Mouse (Mus musculus): ENCODE results near the gene Vamp1. TPM values are rescaled to one million over a fixed set of nuclear protein-coding genes. Genes with fewer than 3 reads are reported as not detected.

Gene Vamp1
- polyA plus RNA-seq, 1 experiment from 2014 or later: 4.7 TPM

DNA sequence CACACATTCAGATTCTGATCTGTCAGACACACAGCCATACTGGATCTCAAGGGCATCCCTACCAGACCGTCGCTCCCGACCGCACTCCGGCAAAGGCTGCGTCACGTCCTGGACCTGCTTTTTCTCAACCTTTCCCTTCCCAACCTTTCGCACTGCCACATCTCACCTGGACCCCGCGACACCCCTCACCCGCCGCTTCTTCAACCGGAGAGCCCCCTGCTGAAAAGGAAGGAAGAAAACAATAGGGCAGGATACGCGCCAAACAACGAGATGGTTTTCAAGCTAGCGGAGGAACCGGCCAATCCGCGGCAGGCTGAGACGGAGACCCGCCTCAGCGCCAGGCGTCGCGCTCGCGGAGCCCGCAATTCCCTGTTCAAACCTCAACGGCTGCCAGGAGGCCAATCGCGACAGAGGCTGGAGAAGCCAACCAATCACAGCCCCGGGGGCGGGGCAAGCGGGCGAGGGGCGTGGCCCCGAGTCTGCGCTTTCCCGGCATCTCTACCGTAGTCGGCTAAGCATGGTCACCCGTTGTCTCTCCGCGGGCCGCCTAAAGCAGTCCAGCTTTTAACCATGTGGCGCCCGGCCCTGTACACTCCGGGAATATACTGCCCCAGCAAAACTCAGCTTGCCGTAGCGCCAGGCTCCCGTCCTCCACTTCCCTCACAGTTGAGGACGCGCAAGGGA is 23.9 kb upstream of the Vamp1 start, which contains the start of the genes Ncapd2 and Mrpl51:
Ncapd2 (minus strand) TSS at position 370 of the 684 bp plus-strand sequence.
Mrpl51 (plus strand) TSS at position 470 of the 684 bp plus-strand sequence.
- WGBS: under 1% methylated on average over 54 of the region's 54 CpGs
- Histone ChIP-seq H3K27ac (peak within 1 kb of the TSS; percentile 99), H3K4me1 (peaks cover 22% of the 10 kb centered on the region), H3K27me3 (ENCODE audit: poor library complexity, severe bottlenecking) (no peaks in the 10 kb centered on the region), H3K9me3 (no peaks in the 10 kb centered on the region), H3K36me3 (replicated peaks) (peaks cover 61% of the 10 kb centered on the region), H3K4me3 (peak within 1 kb of the TSS; percentile 77)
- DNase-seq (ENCODE audit: extremely low spot score, low spot score): peak; percentile 99

DNA sequence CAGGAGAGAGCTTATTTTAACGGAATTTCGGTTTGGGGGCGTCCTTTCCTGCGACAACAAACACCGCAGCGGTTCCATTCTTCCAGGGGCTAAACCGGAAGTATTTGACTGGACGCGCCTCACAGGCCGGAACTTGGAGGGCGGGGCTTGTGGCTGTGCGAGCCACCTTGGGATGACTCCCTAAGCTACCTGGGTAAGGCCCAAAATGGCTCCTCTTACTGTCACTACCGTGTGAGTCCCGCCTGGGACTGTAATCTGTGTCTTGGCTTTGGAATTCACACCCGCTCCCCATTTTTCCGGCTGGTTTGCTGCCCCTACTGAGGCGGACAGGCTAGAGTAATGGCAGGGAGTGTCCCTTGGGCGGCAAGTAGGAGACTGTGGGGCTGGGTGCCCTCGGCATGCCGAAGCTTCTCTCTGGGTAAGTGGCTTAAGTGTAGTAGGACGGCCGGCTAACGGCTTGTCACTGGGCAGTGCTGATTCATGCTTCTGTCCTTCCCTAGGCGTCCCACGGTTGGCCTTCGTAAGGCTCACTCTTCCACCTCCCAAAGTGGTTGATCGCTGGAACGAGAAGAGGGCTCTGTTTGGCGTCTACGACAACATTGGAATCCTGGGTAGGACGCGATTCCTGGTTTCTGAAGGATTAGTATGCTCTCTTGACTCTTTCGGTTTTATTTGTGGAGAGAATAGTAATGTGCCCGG is 23.2 kb upstream of the Vamp1 start:
- Histone ChIP-seq H3K4me3 (peak overlapping the region; percentile 77), H3K27me3 (ENCODE audit: poor library complexity, severe bottlenecking) (no peaks in the 10 kb centered on the region), H3K36me3 (replicated peaks) (peaks cover 55% of the 10 kb centered on the region), H3K9me3 (no peaks in the 10 kb centered on the region), H3K27ac (peak overlapping the region; percentile 99), H3K4me1 (peaks cover 22% of the 10 kb centered on the region)
- DNase-seq (ENCODE audit: extremely low spot score, low spot score): peak; percentile 92
- under 1% methylated on average over 34 of the region's 34 CpGs for WGBS

DNA sequence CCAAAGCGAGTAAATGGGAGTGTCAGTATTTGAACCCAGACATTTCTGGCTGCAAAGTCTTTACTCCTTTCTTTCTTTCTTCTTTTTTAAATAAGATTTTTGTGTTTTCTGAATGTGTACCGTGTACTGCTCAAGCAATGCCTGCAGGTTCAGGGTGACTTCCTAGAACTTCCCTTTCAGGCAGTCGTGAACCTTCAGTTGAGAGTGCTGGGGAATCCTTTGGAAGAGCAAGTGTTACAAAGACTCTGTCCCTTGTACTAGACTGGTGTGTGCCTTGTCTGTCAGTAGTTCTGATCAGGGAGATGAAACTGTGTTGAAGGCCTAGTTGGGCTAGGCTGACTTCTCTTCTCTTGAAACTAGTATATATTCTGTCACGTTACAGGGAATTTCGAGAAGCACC is 22.5 kb upstream of the Vamp1 start:
- DNase-seq (ENCODE audit: extremely low spot score, low spot score): no peak
- Histone ChIP-seq H3K9me3 (no peaks in the 10 kb centered on the region), H3K27ac (peak overlapping the region; percentile 99), H3K36me3 (replicated peaks) (peaks cover 48% of the 10 kb centered on the region), H3K27me3 (ENCODE audit: poor library complexity, severe bottlenecking) (no peaks in the 10 kb centered on the region), H3K4me1 (peaks cover 22% of the 10 kb centered on the region), H3K4me3 (peak overlapping the region; percentile 77)
- 49% methylated on average over 5 of the region's 5 CpGs for WGBS

DNA sequence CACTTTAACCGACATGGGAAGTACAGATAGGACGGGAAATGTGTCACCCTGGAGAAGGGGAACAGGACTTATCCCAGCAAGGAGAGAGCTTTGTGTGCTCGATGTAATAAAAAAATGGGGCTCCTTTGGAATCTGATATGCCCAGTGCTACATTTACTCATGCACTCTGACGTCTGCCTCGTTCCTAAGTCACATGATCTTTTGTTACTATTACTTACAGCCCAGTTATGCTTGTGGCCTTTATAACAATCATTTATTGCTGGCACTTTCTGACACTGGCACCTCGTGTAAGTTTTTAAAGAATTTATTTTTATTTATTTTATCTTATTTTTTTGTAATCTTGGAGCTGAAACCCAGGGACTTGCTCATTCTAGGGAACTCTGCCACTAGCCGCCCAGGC is 22.0 kb upstream of the Vamp1 start:
- Histone ChIP-seq H3K27ac (no peak overlapping the region), H3K4me3 (peak overlapping the region; percentile 77; the same call in 1 of the 2 replicates), H3K36me3 (replicated peaks) (peaks cover 42% of the 10 kb centered on the region), H3K27me3 (ENCODE audit: poor library complexity, severe bottlenecking) (no peaks in the 10 kb centered on the region), H3K9me3 (no peaks in the 10 kb centered on the region), H3K4me1 (peaks cover 22% of the 10 kb centered on the region)
- WGBS: 83% methylated on average over 7 of the region's 7 CpGs
- no peak for DNase-seq (ENCODE audit: extremely low spot score, low spot score)

DNA sequence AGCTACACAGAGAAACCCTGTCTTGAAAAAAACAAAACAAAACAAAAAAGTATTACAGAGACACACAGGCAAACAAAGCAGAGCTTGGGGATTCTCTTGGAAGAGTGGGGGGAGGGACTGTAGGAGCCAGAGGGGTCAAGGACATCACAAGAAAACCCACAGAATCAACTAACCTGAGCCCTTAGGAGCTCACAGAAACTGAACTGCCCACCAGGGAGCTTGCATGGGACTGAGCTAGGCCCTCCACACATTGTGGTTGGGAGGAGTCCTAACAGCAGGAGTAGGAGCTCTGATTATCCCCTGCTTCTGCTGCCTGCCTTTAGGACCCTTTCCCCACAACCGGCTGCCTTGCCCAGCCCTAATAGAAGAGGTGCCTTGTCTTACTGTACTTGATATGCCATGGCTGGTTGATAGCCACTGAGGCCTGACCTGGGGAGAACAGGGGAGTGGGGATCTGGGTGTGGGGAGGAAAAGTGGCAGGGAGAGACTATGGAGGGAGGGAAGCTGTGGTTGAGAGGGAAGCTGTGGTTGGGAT is 19.7 kb upstream of the Vamp1 start:
- H3K27me3 ChIP-seq (ENCODE audit: poor library complexity, severe bottlenecking): no peaks in the 10 kb centered on the region
- no peak for DNase-seq (ENCODE audit: extremely low spot score, low spot score)
- no peak overlapping the region for H3K27ac ChIP-seq
- H3K9me3 ChIP-seq: no peaks in the 10 kb centered on the region
- WGBS: 33% methylated on average over 1 of the region's 1 CpGs
- no peak overlapping the region for H3K4me3 ChIP-seq
- peaks cover 17% of the 10 kb centered on the region for H3K4me1 ChIP-seq
- H3K36me3 ChIP-seq (replicated peaks): peaks cover 26% of the 10 kb centered on the region

DNA sequence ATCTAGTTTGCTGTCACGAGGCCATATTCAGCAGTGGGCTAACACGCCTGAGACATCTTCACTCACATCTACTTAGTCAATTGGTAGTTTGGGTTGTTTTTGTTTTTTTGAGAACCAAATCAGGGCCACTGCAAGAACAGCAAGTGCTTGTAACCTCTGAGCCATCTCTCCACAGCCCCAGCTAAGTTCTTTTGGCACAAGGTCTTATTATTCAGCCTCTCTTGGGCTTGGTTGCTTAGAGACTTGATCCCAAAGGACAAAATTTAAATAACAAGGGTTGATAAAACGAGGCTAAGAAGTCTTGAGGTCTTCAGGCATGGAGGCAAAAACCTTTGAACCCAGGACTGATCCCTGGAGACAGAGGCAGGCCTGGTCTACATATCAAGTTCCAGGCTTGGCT is 19.1 kb upstream of the Vamp1 start:
- H3K27me3 ChIP-seq (ENCODE audit: poor library complexity, severe bottlenecking): no peaks in the 10 kb centered on the region
- H3K4me1 ChIP-seq: peaks cover 17% of the 10 kb centered on the region
- no peak overlapping the region for H3K4me3 ChIP-seq
- no peak overlapping the region for H3K27ac ChIP-seq
- no peaks in the 10 kb centered on the region for H3K9me3 ChIP-seq
- H3K36me3 ChIP-seq (replicated peaks): peaks cover 26% of the 10 kb centered on the region
- DNase-seq (ENCODE audit: extremely low spot score, low spot score): no peak
- 53% methylated on average over 3 of the region's 3 CpGs for WGBS

DNA sequence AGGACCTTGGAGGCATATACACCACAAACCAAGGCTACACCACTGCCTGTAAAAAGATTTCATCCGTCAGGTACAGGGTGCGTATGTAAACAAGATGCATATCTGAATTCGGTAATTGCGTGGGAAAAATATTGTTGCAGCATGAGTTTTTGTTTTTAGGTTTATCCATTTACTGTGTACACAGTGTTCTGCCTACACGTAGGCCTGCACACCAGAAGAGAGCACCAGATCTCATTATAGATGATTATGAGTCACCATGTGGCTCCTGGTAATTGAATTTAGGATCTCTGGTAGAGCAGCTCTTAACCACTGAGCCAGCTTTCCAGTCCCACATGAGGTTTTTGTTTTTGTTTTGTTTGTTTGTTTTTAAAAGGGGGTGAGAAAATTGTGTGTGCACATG is 18.2 kb upstream of the Vamp1 start:
- no peaks in the 10 kb centered on the region for H3K9me3 ChIP-seq
- H3K36me3 ChIP-seq (replicated peaks): peaks cover 26% of the 10 kb centered on the region
- WGBS: 94% methylated on average over 5 of the region's 5 CpGs
- peaks cover 17% of the 10 kb centered on the region for H3K4me1 ChIP-seq
- H3K27me3 ChIP-seq (ENCODE audit: poor library complexity, severe bottlenecking): no peaks in the 10 kb centered on the region
- no peak overlapping the region for H3K4me3 ChIP-seq
- DNase-seq (ENCODE audit: extremely low spot score, low spot score): no peak
- no peak overlapping the region for H3K27ac ChIP-seq

DNA sequence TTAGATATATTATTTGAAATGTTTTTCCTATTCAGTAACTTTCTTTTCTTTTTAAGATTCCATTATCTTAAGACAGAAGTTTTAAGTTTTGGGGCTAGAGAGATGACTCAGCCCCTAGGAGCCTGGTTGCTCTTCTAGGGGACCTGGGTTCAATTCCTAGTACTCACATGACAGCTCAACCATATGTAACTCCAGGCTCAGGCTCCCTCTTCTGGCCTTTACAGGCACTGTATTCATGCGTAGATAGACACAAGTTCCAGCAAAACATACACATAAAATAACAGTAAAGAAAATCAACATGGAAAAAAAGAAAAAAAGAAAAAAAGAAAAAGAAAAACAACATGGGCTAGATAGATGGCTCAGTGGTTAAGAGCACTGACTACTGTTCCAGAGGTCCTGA is 4.9 kb upstream of the Vamp1 start:
- Histone ChIP-seq H3K4me1 (0 out of 2 replicates have a peak, but pooled peaks cover 4% of the 10 kb centered on the region), H3K36me3 (replicated peaks) (no peaks in the 10 kb centered on the region), H3K9me3 (no peaks in the 10 kb centered on the region), H3K27me3 (ENCODE audit: poor library complexity, severe bottlenecking) (peaks cover 24% of the 10 kb centered on the region), H3K4me3 (no peak overlapping the region), H3K27ac (no peak overlapping the region)
- WGBS: 86% methylated on average over 1 of the region's 1 CpGs
- no peak for DNase-seq (ENCODE audit: extremely low spot score, low spot score)

DNA sequence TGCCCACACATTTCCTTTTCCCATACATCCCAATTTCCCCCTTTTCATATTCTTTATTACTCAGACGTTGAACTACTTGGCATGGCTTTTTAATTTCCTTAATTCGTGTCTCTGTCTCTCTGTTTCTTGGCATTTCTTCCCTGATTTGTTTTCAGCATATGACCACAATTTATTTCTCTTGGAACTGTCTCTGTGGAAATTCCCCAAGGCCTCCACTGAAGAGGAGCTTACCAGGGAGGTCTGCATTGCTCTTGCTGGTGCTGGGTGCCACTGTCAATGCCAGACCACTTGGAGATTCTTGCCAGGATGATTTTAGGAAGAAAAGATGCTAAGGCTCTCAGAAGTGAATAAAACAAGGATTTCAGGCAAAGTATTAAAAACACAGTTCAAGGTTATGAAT is 2.7 kb upstream of the Vamp1 start:
- H3K27me3 ChIP-seq (ENCODE audit: poor library complexity, severe bottlenecking): peaks cover 35% of the 10 kb centered on the region

DNA sequence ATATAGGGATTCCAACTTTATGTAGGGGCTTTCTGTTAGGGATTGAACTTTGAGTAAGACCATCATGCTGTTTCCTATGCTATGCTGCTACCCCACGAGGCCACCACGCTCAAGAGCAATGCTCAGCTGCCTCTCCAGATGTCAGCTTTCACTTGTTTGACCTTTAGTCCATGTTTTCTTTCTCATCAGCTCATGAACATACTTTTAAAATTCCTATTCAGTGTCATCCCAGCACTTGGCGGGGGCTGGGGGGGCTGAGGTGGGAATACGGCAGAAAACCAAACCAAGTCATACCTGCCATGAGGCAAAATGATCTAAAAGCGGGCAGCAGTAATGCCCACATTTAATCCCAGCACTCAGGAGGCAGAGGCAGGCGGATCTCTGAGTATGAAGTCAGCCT is 2.2 kb upstream of the Vamp1 start:
- Histone ChIP-seq H3K36me3 (replicated peaks) (no peaks in the 10 kb centered on the region), H3K27ac (no peak overlapping the region), H3K9me3 (no peaks in the 10 kb centered on the region), H3K4me3 (no peak overlapping the region), H3K27me3 (ENCODE audit: poor library complexity, severe bottlenecking) (peaks cover 35% of the 10 kb centered on the region), H3K4me1 (peaks cover 16% of the 10 kb centered on the region)
- DNase-seq (ENCODE audit: extremely low spot score, low spot score): no peak
- WGBS: 75% methylated on average over 6 of the region's 6 CpGs

More for the DNA sequence above, 2.7 kb upstream of the Vamp1 start:
- no peak overlapping the region for H3K4me3 ChIP-seq
- DNase-seq (ENCODE audit: extremely low spot score, low spot score): no peak
- no peaks in the 10 kb centered on the region for H3K9me3 ChIP-seq
- H3K36me3 ChIP-seq (replicated peaks): no peaks in the 10 kb centered on the region
- no peak overlapping the region for H3K27ac ChIP-seq
- WGBS: 54% methylated on average over 2 of the region's 2 CpGs
- H3K4me1 ChIP-seq: peaks cover 16% of the 10 kb centered on the region

DNA sequence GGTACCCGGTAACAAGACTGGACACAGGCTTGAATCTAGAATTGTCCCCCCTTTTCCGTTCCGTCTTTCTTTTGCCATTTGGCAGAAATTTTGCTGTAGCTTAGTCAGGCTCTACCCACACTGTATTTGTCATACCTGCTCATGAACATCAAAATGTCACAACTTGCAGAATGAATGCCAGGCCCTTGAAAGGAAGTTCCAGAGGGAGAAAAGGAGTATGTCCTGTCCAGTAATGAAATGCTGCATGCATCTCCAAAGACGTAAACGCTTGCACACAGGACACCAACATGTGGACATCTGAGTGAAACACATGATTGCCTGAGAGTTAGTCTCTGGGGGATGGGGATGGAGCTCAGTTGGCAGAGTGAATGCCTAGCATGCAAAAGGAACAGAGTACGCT is 1.6 kb upstream of the Vamp1 start:
- Histone ChIP-seq H3K4me3 (no peak overlapping the region), H3K4me1 (peaks cover 16% of the 10 kb centered on the region), H3K9me3 (no peaks in the 10 kb centered on the region), H3K36me3 (replicated peaks) (0 out of 2 replicates have a peak, but pooled peaks cover 2% of the 10 kb centered on the region), H3K27me3 (ENCODE audit: poor library complexity, severe bottlenecking) (peaks cover 35% of the 10 kb centered on the region), H3K27ac (no peak overlapping the region)
- WGBS: 83% methylated on average over 6 of the region's 6 CpGs
- DNase-seq (ENCODE audit: extremely low spot score, low spot score): no peak

DNA sequence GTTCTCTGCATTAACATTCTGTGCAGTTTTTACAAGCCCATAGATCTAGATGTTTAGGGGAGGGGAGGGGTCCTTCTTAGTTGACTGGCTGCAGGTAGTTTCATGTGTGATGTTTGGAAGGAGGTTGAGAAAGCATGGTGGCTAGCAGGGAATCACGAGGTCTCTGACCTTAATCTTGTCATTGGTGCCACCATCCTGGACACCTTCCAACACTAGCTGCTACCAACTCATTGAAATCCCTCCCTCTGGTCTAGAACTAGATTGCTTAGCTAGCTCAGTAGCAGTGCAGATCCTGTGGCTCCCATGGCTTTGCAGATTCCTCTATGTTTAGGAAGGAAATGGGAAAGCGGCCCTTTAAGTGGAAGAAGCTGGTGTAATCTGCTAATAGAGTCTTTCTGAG is 1.5 kb downstream of the Vamp1 start:
- Histone ChIP-seq H3K27me3 (ENCODE audit: poor library complexity, severe bottlenecking) (peaks cover 29% of the 10 kb centered on the region), H3K27ac (no peak overlapping the region), H3K9me3 (no peaks in the 10 kb centered on the region), H3K36me3 (replicated peaks) (peaks cover 9% of the 10 kb centered on the region), H3K4me3 (no peak overlapping the region; the same call in 1 of the 2 replicates), H3K4me1 (peaks cover 16% of the 10 kb centered on the region)
- DNase-seq (ENCODE audit: extremely low spot score, low spot score): no peak
- 87% methylated on average over 2 of the region's 2 CpGs for WGBS

DNA sequence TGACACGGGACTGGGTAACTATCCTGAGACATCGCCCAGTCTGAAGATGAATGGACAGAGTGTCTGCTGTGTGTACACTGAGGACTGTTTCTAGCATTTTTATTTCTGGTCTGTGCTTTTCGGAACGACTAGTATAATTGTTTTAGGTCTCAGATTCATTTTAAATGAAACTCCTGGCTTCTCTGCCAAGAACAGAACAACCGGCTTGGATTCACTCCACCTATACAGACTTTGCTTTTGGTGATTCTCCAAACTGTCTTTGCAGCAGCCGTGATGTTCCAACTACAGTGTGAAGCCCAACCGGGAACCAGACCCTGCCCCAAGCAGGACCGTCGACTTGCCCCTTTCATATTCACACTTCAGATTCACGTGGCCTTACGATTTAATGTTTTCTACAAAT is 2.5 kb downstream of the Vamp1 start:
- WGBS: 93% methylated on average over 11 of the region's 11 CpGs
- no peak overlapping the region for H3K4me3 ChIP-seq

More for the DNA sequence above, 2.5 kb downstream of the Vamp1 start:
- peaks cover 16% of the 10 kb centered on the region for H3K4me1 ChIP-seq
- peaks cover 9% of the 10 kb centered on the region for H3K36me3 ChIP-seq (replicated peaks)
- no peak for DNase-seq (ENCODE audit: extremely low spot score, low spot score)
- H3K27me3 ChIP-seq (ENCODE audit: poor library complexity, severe bottlenecking): peaks cover 26% of the 10 kb centered on the region
- no peak overlapping the region for H3K27ac ChIP-seq
- no peaks in the 10 kb centered on the region for H3K9me3 ChIP-seq

Measured in forebrain, embryonic 10.5 days (tissue).